ENCODE assay signal across 18 mouse cellular contexts in the genomic region with DNA sequence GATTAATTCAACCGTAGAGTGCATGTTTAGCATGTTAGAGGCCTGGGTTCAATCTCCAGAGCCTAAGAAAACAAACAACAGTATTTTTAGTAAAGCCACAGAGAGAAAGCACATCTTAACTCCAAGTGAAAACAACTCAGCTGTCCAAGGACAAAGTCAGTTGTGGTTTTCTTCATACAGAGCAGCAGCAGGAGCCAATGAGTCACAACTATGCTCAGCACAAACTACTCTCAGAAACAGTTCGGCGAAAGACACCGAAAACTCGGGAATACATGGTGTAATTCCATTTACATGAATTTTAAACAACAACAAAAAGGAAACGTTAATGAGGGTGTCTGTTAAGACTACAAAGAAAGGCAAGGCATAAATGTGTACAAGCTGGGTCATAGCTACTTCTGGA. TPM values are rescaled to one million over a fixed set of nuclear protein-coding genes. Genes with fewer than 3 reads are reported as not detected.
DNase-seq lines count a peak whose midpoint lies in the region; ATAC-seq and TF ChIP-seq lines count a peak whose summit lies in the region.
"Had no signal": no experiment of that assay in that cellular context is flagged by ENCODE, and none has a peak within 500 bp of the region (broad histone marks: within the 10 kb centered on the region; RNA-seq: fewer than 3 reads in every experiment).

No protein-coding gene starts in this region.

- H3K4me1 ChIP-seq in kidney, postnatal 0 days (replicated peaks; ENCODE audit: insufficient read depth, low read length) = peaks cover 18% of the 10 kb centered on the region
- peaks cover 85% of the 10 kb centered on the region for H3K4me1 ChIP-seq in G1E (ENCODE audit: insufficient read depth, low read depth, low read length)
- H3K4me1 ChIP-seq in embryonic fibroblast, embryonic 13.5 days (ENCODE audit: control insufficient read depth, insufficient read depth, low read length) = peaks cover 17% of the 10 kb centered on the region

- H3K4me2 ChIP-seq in kidney, postnatal 0 days (ENCODE audit: low read length) = no peak overlapping the region
- H3K4me2 ChIP-seq: hindbrain, embryonic 12.5 days; midbrain, embryonic 13.5 days had no signal

- TF ChIP-seq POLR2A in embryonic fibroblast, embryonic 13.5 days (IDR thresholded peaks at IDR 0.05; ENCODE audit: low read depth, low read length) = no peak

- WGBS in kidney, postnatal 0 days = 77% methylated on average over 6 of the region's 6 CpGs

- peak; percentile 44 for DNase-seq in adrenal gland, adult 2 months
- DNase-seq in adrenal gland, postnatal 10 days = no peak
- no peak for DNase-seq in kidney, postnatal 0 days (ENCODE audit: low spot score)
- no peak for DNase-seq in kidney, adult 11 months
- no peak for DNase-seq in G1E (ENCODE audit: low spot score)
- DNase-seq in thymus, postnatal 14 days = no peak
- DNase-seq in left cerebral cortex, adult 11 months (ENCODE audit: low spot score) = no peak
- DNase-seq: cerebellum, adult 8-10 months; gastrocnemius, postnatal 10 days; kidney, adult 2 months; kidney, postnatal 14 days; liver, postnatal 0 days; lung, postnatal 10 days; right cerebral cortex, postnatal 4 days had no signal

- ATAC-seq in kidney, postnatal 0 days (replicated peaks; ENCODE audit: low FRiP score, low read depth) = no peak
- no peak for ATAC-seq in G1E (ENCODE audit: extremely low read depth, insufficient number of reproducible peaks, low FRiP score, poor library complexity, severe bottlenecking)
- ATAC-seq: liver, postnatal 0 days; midbrain, embryonic 13.5 days had no signal

- TF ChIP-seq CTCF in kidney, postnatal 0 days (IDR thresholded peaks at IDR 0.05; ENCODE audit: low read depth) = no peak
- no peak for TF ChIP-seq CTCF in G1E (IDR thresholded peaks at IDR 0.05; ENCODE audit: low read depth, low read length)
- TF ChIP-seq CTCF in embryonic fibroblast, embryonic 13.5 days (IDR thresholded peaks at IDR 0.05; ENCODE audit: borderline replicate concordance, insufficient read depth, low read length) = no peak

- no peak overlapping the region for H3K9ac ChIP-seq in kidney, postnatal 0 days (ENCODE audit: low read depth, low read length)
- H3K9ac ChIP-seq: hindbrain, embryonic 12.5 days; liver, postnatal 0 days; midbrain, embryonic 13.5 days had no signal

- H3K27ac ChIP-seq in kidney, postnatal 0 days = peak overlapping the region; percentile 63; the same call in 1 of the 2 replicates
- peak overlapping the region; percentile 42 for H3K27ac ChIP-seq in embryonic fibroblast, embryonic 13.5 days (ENCODE audit: insufficient read depth, low read length)
- H3K27ac ChIP-seq: hindbrain, embryonic 12.5 days; limb, embryonic 10.5 days; midbrain, embryonic 13.5 days had no signal

- no peaks in the 10 kb centered on the region for H3K27me3 ChIP-seq in kidney, postnatal 0 days (ENCODE audit: insufficient read depth, low read length)
- H3K27me3 ChIP-seq in G1E (ENCODE audit: insufficient read depth, low read length) = no peaks in the 10 kb centered on the region
- H3K27me3 ChIP-seq: hindbrain, embryonic 12.5 days; midbrain, embryonic 13.5 days had no signal

- H3K36me3 ChIP-seq in kidney, postnatal 0 days (ENCODE audit: insufficient read depth, low read length) = no peaks in the 10 kb centered on the region
- H3K36me3 ChIP-seq in G1E (replicated peaks) = peaks cover 61% of the 10 kb centered on the region
- H3K36me3 ChIP-seq: hindbrain, embryonic 12.5 days; midbrain, embryonic 13.5 days had no signal

- no peaks in the 10 kb centered on the region for H3K9me3 ChIP-seq in kidney, postnatal 0 days (replicated peaks; ENCODE audit: low read length)
- no peaks in the 10 kb centered on the region for H3K9me3 ChIP-seq in G1E (replicated peaks)
- H3K9me3 ChIP-seq: hindbrain, embryonic 12.5 days; limb, embryonic 10.5 days; midbrain, embryonic 13.5 days had no signal

- H3K4me3 ChIP-seq in kidney, postnatal 0 days (replicated peaks; ENCODE audit: low read depth, low read length) = no peak overlapping the region
- H3K4me3 ChIP-seq in G1E (ENCODE audit: low read depth, low read length) = peak overlapping the region; percentile 55; the same call in 1 of the 2 replicates
- no peak overlapping the region for H3K4me3 ChIP-seq in embryonic fibroblast, embryonic 13.5 days (ENCODE audit: insufficient read depth, low read length)
- H3K4me3 ChIP-seq: hindbrain, embryonic 12.5 days; limb, embryonic 10.5 days; midbrain, embryonic 13.5 days had no signal

RNA-seq across cellular contexts. Expression of a gene that starts 8.5 kb away (rescaled TPM):
- total RNA-seq in adrenal gland, adult 2 months (2021) = 100 to 1,000 TPM; 578 to 689 TPM
- polyA plus RNA-seq in adrenal gland, adult 2 months (2012; rRNA removed) = 376 and 431 TPM in 2 replicates
- total RNA-seq in adrenal gland, postnatal 10 days (2021) = 100 to 1,000 TPM; 528 to 532 TPM
- 357 and 367 TPM in 2 replicates for polyA plus RNA-seq in kidney, postnatal 0 days (2015; fragmentation: Nextera tagmentation; extraction: Ambion mirVana)
- 721 and 724 TPM in 2 replicates for total RNA-seq in G1E (2014; fragmentation: Nextera tagmentation)
- total RNA-seq in G1E (2017) = 454 and 492 TPM in 2 replicates
- polyA plus RNA-seq in G1E (2012) = 65.1 and 79.4 TPM in 2 replicates
- 289 and 305 TPM in 2 replicates for polyA plus RNA-seq in embryonic fibroblast, embryonic 13.5 days (2011; ENCODE audit: insufficient read length, low read depth, missing spikeins)
